Mouse (Mus musculus) G1E (cell line): ENCODE data around the gene Atp2a1.

Experiments used
- CTCF ChIP-seq: IDR thresholded peaks from 2 replicates; pipeline ENCODE4 v1.5.1; 2012; ENCODE audit warnings: low read depth, low read length, inconsistent platforms, mixed read lengths
- GATA1 ChIP-seq: IDR thresholded peaks from 2 replicates; pipeline ENCODE4 v1.6.1; 2012; ENCODE audit warnings: borderline replicate concordance, low read length, inconsistent platforms, mixed read lengths

- TF ChIP-seq GATA1 (no peak), CTCF (no peak)
Measured at GRCm38 (mm10) chr7:126427323-126427860, 35.5 kb downstream of the Atp2a1 start.
